Mouse (Mus musculus): ENCODE results near the gene Tulp2.

The Tulp2 gene

DNA sequence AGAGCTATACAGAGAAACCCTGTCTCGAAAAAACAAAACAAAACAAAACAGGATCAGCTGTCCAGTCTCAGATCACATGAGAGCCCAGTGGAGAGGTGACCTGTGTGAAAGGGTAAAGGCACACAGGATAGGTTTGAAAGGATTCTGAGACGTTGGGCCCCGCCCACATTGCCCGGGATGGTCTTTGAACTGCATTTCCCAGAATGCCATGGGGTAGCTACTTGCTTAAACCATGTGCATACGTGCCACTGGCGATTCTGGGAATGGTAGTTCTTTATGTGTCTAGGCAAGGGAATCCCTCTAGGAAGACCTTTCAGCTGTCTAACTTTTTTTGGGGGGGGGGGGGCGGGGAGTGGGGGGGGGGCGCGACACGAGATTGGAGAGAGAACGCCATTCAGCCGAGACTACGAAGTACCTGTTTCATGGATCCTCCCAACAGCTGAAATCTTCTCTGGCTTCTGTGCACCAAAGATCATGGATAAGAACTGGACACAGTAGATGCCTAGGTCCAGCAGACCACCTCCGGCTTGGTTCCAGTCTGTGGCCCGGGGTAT is at the start of gene Tulp2:
Gene Tulp2, plus strand, starts transcription at position 504 of the 554 bp plus-strand sequence.
- DNase-seq (ENCODE audit: low spot score in 2 of 2) = peak; percentile 57 to 80

DNA sequence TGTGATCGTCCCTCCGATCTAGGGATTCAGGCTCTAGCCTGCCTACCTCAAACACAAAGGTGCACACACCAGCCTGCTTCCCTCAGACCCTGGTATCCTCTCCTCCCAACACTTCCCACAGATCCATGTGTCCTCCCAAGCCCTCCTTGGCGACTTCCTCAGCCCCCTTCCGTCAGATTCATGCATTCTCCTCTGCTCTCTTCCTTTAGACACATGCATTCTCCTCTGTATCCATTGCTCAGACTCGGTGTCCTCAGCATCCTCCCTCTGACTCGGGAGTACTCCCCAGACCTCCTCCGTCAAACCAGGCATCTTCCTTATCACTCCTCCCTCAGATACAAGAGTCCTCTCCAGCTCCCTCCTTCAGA is 47.9 kb upstream of the Tulp2 start:
- no peak for DNase-seq (ENCODE audit: low spot score in 2 of 2)

DNA sequence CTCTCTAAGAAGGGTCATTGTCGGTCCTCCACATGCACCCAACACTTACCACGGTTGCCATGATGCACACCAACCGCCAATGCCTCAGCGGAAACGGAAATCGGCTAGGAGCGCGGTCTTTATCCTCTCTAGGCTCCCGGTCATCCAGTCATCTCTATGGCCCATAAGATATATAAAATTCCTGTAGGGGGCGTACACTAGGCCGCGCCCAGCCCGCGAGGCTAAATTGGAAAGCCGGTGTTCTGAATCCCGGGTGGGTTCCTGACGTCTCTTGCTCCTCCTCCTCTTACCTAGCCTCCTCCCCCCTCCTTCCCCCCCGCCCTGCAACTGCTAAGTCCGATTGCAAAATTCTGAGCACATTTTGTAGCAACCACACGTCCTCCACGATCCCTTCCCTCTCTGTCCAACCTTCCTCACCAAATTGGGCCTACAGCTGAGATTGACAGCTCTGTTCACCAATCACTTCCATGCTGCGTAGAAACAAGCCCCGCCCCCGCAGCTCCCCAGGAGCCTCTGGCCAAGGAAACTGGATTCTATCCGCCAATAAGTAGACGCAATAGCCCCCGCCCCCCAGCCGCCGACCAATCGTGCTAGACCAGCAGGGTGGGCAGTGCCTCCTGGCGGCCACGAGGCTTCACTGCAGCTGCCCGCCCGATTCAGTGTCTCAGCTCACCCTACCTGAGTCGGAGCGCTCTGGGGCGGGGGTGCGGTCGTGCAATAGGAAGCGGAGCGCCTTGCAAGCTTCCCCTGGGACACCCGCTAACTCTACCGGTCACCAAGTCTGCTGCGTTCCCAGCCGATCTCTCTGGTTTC is 47.3 kb upstream of the Tulp2 start, which contains the start of gene Gys1:
Gene Gys1, plus strand, starts transcription at position 642 of the 813 bp plus-strand sequence.
- peak; percentile 99 to 100 for DNase-seq (ENCODE audit: low spot score in 2 of 2)

DNA sequence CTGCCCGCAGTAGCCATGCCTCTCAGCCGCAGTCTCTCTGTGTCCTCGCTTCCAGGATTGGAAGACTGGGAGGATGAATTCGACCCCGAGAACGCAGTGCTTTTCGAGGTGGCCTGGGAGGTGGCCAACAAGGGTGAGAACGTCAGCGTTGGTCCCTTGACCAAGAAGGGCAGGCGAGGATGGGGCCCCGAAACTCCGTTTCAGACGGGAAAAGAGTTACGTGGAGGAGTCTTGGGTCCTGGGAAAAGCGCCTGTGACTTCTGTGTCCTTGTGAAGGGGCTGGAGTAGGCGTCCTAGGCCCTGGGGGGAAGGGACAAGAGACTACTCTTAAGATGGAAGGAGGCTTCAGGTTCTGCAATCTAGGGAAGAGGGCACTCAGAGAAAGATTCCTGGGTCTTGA is 46.6 kb upstream of the Tulp2 start:
- no peak for DNase-seq (ENCODE audit: low spot score in 2 of 2)

DNA sequence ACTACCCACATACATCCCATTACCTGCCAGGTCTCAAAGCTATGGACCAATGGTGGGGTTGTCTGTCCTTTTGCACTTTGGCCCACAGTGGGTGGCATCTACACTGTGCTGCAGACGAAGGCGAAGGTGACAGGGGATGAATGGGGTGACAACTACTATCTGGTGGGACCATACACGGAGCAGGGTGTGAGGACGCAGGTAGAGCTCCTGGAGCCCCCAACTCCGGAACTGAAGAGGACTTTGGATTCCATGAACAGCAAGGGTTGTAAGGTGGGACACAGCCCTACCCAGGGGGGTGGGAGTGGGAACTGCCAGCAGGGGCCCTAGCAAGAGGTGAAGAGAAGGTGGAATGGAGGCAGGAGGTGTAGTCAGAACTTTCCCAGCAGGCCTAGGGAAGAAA is 45.2 kb upstream of the Tulp2 start:
- DNase-seq (ENCODE audit: low spot score in 2 of 2) = no peak

DNA sequence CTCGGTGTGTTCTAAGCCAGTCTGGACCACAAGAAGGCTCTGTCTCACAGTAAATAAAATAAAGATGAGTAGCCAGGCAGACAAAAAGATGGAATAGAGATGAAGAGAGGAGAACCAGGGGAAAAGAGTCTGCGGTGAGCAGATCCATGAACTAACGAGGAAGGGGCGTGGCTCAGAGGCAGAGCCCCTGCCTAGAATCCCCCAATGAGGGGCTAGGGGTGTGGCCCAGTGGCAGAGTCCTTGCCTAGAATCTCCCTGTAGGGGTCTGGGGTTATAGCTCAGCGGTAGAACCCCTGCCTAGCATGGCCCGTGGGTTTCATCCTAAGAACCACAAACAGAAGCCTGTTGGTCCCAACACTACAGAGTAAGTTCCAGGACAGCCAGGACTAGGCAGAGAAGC is 44.6 kb upstream of the Tulp2 start:
- DNase-seq (ENCODE audit: low spot score in 2 of 2) = no peak

DNA sequence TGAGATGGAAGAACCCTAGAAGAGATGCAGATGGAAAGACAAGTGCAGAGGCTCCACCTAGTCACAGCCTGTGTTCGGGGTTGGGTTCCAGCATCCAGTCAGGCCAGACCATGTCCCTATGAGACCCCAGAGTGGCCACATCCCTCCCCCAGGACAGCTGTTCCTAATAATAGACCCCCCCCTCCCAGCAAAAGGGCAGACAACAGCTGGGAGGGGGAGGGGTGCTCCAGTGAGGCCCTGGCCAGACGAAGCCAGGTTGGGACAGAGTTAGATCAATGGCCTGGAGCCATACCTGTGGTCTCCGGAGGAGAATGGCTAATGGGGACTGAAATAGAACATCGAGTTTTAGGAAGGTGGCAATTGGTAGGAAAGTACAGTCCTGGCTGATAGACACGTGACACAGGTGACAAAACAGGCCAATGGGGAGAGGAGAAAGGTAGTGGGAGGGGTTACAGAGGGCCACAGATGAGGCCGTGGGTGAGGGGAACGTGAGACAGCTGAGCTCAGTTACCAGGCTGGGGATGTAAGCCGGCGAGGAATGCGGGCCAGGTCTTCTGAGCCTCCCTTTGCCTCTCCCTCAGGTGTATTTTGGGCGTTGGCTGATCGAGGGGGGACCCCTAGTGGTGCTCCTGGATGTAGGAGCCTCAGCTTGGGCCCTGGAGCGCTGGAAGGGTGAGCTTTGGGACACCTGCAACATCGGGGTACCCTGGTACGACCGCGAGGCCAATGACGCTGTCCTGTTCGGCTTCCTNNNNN is 44.0 kb upstream of the Tulp2 start, which contains the start of gene Ruvbl2:
Gene Ruvbl2, minus strand, starts transcription at position 576 of the 756 bp plus-strand sequence.
- no peak for DNase-seq (ENCODE audit: low spot score in 2 of 2)

DNA sequence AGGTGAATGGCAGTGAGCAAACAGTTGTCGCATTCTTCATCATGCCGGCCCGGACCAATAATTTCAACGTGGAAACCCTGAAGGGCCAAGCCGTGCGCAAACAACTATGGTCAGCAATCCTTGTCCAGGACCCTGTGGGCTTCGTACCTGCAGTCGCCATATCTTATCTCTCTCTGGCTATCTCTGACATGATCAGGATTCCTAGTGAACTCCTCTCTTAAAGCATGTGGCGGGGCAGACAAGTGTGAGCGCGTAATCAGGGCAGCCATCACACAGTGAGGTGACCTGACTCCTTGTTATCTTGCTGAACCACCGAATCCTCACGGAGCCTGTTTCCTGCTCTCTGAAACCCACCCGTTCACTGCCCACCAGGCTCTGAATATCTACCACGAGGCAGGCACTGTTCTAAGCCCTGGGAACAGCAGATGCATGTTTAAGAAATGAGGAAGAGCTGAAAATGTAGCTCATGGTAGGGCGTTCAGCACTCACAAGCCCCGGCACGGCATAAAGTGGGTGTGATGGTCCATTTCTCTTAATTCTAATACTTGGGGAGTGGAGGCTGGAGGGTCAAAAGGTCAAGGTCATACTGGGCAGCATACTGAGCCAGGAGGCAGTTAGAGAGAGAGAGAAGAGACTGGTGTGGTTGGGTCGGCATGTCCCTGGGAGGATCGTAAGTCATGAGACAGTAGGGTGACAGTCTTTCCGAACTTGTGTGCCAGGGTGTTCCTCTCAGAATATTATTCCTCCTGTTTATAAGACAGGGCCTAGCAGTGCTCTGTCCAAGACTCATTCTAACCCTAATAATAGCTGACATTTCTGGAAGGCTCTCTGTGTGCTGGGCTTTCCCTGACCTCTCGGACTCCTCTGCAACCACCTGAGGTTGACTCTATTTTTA is 37.9 kb upstream of the Tulp2 start:
- DNase-seq (ENCODE audit: low spot score in 2 of 2) = no peak

DNA sequence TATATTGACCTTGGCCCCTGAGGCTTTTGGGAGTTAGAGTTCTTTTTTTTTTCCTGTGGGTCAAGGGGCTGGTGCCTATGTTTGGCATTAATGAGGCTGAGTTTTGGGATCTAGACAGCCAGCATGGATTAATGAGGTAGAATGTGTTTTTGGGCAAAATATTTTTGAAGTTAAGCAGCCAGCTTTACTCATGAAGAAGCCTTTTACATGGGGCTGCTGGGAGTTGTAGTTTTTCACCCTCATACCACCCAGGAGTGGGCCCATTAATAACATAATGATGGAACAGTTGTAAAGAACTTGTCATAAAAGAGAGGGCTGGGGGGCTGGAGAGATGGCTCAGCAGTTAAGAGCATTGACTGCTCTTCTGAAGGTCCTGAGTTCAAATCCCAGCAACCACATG is 35.1 kb upstream of the Tulp2 start:
- DNase-seq (ENCODE audit: low spot score in 2 of 2) = no peak

DNA sequence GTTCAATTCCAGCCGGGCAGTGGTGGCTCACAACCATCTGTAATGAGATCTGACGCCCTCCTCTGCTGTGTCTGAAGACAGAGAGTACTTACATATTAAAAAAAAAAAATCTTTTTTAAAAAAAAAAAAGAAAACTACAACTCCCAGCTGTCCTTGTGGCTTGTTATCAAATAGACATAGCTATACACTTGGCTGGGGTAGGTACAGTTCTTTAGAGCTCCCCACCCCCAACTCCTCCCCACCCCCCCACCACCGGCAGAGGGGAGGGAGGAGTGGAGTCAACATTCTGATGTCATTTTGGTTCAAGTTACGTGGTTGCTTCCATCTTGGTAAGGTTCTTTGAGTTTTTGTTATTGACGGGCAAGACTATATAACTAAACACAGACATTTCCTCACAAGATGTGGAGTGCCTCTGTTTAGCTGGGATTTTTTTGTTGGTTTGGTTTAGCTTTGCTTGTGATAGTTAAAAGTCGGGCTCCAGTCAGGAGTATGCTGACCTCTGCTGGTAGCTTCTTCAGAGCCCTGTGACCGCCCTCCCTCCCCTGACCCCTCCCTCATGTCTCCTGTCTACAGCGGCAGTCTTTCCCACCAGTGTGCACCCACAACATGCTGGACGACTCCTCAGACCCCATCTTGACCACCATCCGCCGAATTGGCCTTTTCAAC is 34.2 kb upstream of the Tulp2 start:
- no peak for DNase-seq (ENCODE audit: low spot score in 2 of 2)

DNA sequence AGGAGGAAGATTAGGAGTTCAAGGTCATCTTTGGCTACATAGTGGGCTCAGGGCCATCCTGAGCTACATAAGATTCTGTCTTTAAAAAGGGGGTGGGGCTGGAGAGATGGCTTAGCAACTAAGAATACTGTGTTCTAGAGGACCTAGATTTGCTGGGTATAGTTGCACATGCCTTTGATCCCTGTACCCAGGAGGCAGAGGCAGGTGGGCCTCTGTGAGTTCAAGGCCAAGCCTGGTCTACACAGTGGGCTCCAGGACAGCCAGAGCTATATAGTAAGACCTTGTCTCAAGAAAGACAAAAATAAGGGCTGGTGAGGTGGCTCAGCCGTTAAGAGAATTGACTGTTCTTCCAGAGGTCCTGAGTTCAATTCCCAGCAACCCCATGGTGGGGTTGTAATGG is 31.7 kb upstream of the Tulp2 start:
- no peak for DNase-seq (ENCODE audit: low spot score in 2 of 2)

DNA sequence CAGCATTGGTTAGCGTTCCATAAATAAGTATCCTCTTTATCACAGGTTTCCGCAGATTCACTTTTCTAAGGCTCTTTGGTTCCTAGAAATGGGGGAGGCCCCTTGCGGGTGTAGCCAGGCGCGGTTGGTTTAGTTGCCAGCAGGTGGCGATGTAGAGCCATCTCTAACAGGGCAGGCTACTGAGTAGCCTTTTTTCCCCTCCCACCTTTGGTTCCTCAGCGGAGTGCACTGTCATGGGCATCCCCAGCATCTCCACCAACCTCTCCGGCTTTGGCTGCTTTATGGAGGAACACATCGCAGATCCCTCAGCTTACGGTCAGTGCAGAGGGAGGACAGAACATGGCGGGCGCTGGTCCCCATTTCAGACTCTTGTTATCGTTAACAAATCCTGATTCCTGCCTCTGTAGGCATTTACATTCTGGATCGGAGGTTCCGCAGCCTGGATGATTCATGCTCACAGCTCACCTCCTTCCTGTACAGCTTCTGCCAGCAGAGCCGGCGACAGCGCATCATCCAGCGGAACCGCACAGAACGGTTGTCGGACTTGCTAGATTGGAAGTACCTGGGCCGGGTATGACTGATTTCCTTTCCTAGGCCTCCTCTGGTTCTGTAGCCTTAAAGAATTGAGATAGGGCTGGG is 30.2 kb upstream of the Tulp2 start:
- peak; percentile 83 to 91 for DNase-seq (ENCODE audit: low spot score in 2 of 2)

DNA sequence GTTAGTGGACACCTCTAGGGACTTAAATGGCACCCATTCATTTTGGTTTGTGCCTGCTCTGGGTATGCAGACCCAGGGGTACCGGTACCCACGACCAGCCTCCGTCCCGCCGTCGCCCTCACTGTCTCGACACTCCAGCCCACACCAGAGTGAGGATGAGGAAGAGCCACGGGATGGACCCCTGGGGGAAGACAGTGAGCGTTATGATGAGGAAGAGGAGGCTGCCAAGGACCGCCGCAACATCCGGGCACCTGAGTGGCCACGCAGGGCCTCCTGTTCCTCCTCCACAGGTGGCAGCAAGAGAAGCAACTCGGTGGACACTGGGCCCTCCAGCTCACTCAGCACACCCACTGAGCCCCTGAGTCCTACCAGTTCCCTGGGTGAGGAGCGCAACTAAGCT is 26.7 kb upstream of the Tulp2 start:
- no peak for DNase-seq (ENCODE audit: low spot score in 2 of 2)

DNA sequence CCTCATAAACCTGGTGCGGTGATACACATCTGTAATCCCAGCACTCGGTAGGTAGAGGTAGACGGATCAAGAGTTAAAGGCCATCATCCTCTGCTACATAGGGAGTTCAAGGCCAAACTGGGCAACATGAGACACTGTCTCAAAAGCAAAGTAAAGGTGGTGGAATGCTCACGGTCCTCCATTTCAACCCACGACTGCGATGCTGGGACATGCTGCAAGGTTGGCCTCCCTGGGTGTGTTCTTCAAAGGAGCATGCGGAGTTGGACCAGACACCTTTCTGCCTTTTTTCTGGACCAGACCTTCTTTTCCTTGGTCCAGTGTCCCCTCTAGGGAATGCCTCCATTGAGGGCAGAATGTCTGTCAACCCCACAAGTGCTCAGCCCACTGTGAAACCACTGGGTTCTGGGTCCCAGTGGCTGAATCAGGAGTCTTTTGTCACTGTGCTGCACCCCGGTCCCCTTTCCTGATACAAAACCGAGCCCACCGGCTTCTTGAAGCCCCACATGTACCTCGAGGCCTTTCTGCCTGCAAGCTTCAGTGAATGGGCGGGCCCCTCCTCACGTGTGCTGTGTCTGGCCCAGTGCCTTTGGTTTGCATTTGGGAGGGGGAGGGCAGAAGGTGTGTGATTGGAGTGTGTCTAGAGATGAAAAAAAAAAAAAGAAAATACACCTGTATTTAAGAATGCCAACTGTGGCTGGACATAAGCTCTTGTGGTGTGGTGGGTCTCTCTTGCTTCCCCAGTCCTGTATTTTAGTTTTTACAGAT is 25.6 kb upstream of the Tulp2 start:
- no peak for DNase-seq (ENCODE audit: low spot score in 2 of 2)

DNA sequence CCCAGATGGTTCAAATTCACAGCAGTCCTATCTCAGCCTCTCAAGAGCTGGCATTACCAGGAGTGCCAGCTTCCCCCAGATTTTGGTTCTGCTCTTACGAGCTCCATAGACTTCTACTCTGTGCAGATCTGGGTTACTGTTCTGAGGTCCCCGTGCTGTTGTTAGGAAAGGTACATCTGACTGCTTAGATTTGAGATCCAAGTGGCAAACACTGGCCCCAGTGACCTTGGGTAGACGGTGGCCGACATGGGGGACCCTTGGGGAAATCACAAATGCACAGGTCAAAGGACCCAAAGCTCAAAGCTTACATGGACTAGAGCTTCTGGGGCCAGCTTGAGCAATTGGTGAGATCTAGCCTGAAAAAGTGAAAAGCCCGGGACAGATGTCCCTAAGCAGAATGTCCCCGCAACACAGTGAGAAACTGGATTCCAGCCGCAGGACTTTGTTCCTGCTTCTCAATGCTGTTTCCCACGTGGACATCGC is 24.9 kb upstream of the Tulp2 start:
- DNase-seq (ENCODE audit: low spot score in 2 of 2) = no peak

DNA sequence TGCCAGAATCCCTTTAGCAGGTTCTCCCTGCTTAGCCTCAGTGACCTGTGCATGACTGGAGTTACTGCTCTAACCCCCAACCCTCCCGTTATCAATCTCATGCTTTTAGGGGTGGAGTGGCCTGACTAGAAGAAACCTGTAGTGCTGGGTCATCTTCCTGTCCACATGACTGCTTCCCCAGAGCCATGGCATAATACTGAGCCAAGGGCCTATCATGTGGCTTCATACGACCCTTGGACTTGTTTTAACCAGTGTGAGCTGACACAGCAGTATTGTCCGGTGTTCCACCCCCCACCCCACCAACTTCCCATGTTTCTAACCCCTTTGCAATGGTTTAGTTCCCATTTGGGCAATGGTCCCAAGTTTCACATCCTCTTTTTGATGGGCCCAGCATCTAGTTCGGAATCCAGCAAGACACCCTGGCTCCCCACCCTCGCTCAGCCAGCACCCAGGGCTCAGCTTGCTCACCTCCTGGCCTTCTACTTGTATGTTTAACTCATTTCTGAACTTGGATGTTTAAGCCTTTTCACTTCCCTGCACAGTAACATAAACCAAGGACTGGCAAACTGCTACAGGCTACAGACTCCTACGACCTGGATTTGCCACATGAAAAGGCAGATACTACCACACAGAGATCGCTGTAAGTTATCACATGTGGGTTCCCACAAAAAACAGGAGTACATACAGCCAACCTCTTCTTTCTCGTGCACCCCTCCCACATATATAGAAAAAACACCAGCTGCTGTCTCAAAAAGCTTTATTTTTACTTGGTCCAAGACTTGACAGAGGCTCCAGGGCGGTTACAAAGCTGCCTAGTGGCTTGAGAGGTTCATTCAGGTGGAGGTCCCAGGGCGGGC is 24.2 kb upstream of the Tulp2 start:
- no peak for DNase-seq (ENCODE audit: low spot score in 2 of 2)

DNA sequence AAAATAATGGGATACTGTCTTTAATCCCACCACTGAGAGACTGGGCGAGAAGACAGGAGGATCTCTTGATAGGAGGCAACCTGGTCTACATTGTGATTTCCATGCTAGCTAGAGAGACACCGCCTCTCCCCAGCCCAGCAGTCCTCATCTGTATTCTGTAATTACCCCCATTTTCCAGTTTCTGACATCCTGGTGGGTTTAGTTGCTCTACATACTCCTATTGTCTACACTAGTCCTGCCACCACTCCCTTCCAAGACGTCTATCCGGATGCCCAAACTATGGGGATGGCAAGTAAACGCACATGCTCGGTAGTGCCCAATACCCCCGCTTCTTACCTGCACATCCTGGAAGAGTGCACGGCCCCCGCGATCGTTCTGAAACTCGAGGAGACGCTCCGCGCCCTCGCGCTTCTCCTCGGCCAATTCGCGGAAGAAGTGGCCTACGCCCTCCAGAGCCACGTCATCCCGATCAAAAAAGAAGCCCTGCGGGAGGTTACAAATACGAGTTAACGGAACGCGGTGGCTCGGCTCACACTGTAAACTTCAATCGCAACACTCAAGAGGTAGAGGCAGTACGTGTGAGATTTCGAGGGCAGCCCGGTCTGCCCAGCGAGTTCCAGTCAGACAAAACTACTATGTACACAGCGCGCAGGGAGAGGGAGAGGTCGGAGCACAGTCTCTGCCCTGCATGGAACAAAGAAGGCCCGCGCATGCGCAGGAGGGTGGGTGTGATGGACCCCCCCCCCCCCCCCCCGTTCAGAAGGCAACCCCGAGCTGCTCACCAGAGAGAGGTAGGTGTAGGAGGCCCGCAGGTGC is 22.7 kb upstream of the Tulp2 start:
- DNase-seq (ENCODE audit: low spot score in 2 of 2) = peak; percentile 78 to 90

All from spleen, postnatal 10 days (tissue).